9 mouse cellular contexts compared by ENCODE assay signal in genomic region chr15:81535881-81536351, GRCm38 (mm10). TPM values are rescaled to one million over a fixed set of nuclear protein-coding genes. Genes with fewer than 3 reads are reported as not detected.
A peak's percentile ranks its signal among the peaks of the same experiment; 100 is the strongest.
DNase-seq lines count a peak whose midpoint lies in the region; ATAC-seq and TF ChIP-seq lines count a peak whose summit lies in the region.
"Had no signal": no experiment of that assay in that cellular context is flagged by ENCODE, and none has a peak within 500 bp of the region (broad histone marks: within the 10 kb centered on the region; RNA-seq: fewer than 3 reads in every experiment).

No protein-coding gene starts in this region.

- H3K9ac ChIP-seq in MEL (ENCODE audit: control insufficient read depth, low read depth, low read length, poor library complexity, severe bottlenecking): no peak overlapping the region
- H3K9ac ChIP-seq in hindbrain, postnatal 0 days (replicated peaks; ENCODE audit: low read length): no peak overlapping the region
- no peak overlapping the region for H3K9ac ChIP-seq in midbrain, embryonic 16.5 days (ENCODE audit: low read depth, low read length)

- no peak overlapping the region for H3K4me2 ChIP-seq in hindbrain, postnatal 0 days (ENCODE audit: low read depth, low read length)
- 0 out of 2 replicates have a peak overlapping the region, but pooled peaks have one; percentile 26 for H3K4me2 ChIP-seq in midbrain, embryonic 16.5 days (ENCODE audit: low read length)

- TF ChIP-seq EP300 in MEL (IDR thresholded peaks at IDR 0.05; ENCODE audit: low read depth in 1 of 2, low read length in 2 of 2): no peak

- 0 out of 2 replicates have a peak, but pooled peaks have one; percentile 49 for ATAC-seq in hindbrain, postnatal 0 days
- peak; percentile 66 for ATAC-seq in midbrain, embryonic 16.5 days

- no peak for TF ChIP-seq CTCF in MEL (IDR thresholded peaks at IDR 0.05 in 2 of 3, conservative IDR thresholded peaks at IDR 0.05 in 1 of 3; ENCODE audit: control insufficient read depth in 1 of 3, insufficient read depth in 1 of 3, low read depth in 2 of 3, low read length in 3 of 3, poor library complexity in 1 of 3, severe bottlenecking in 1 of 3)
- no peak for TF ChIP-seq CTCF in hindbrain, postnatal 0 days (IDR thresholded peaks at IDR 0.05; ENCODE audit: low read depth)

- H3K4me1 ChIP-seq in MEL (ENCODE audit: control insufficient read depth in 1 of 2, insufficient read depth in 2 of 2, low read length in 2 of 2): peaks cover 2 to 10% of the 10 kb centered on the region in 2 experiments; a peak in 1 of 4 replicates
- no peaks in the 10 kb centered on the region for H3K4me1 ChIP-seq in hindbrain, postnatal 0 days (ENCODE audit: insufficient read depth, low read length)
- 0 out of 2 replicates have a peak, but pooled peaks cover 2% of the 10 kb centered on the region for H3K4me1 ChIP-seq in midbrain, embryonic 16.5 days (ENCODE audit: control insufficient read depth, insufficient read depth, low read length)

- 0 out of 4 replicates have a peak, but pooled peaks cover 0 to 1% of the 10 kb centered on the region in 2 experiments for H3K27me3 ChIP-seq in MEL (ENCODE audit: control insufficient read depth in 1 of 2, insufficient read depth in 2 of 2, low read length in 2 of 2)
- no peaks in the 10 kb centered on the region for H3K27me3 ChIP-seq in hindbrain, postnatal 0 days (ENCODE audit: insufficient read depth, low read length)
- no peaks in the 10 kb centered on the region for H3K27me3 ChIP-seq in midbrain, embryonic 16.5 days (ENCODE audit: control insufficient read depth, insufficient read depth, low read depth, low read length)

- TF ChIP-seq POLR2A in MEL (IDR thresholded peaks at IDR 0.05; ENCODE audit: control insufficient read depth in 1 of 2, insufficient read depth in 1 of 2, low read depth in 1 of 2, low read length in 2 of 2, poor library complexity in 1 of 2): no peak

- no peak for TF ChIP-seq RAD21 in MEL (IDR thresholded peaks at IDR 0.05; ENCODE audit: low read depth, low read length)

- no peaks in the 10 kb centered on the region for H3K9me3 ChIP-seq in MEL (replicated peaks; ENCODE audit: insufficient read depth, low read length)
- H3K9me3 ChIP-seq in hindbrain, postnatal 0 days (ENCODE audit: low read length): no peaks in the 10 kb centered on the region
- no peaks in the 10 kb centered on the region for H3K9me3 ChIP-seq in midbrain, embryonic 16.5 days (replicated peaks; ENCODE audit: control insufficient read depth, low read length, poor library complexity, severe bottlenecking)

- H3K27ac ChIP-seq in MEL (ENCODE audit: control insufficient read depth, low read depth, low read length): no peak overlapping the region
- H3K27ac ChIP-seq in hindbrain, postnatal 0 days: no peak overlapping the region
- H3K27ac ChIP-seq in midbrain, embryonic 16.5 days (ENCODE audit: low read length): no peak overlapping the region

- H3K4me3 ChIP-seq in MEL (ENCODE audit: control insufficient read depth in 1 of 2, insufficient read depth in 1 of 2, low read depth in 2 of 2, low read length in 2 of 2): no peak overlapping the region
- H3K4me3 ChIP-seq in hindbrain, postnatal 0 days (ENCODE audit: low read length): no peak overlapping the region
- no peak overlapping the region for H3K4me3 ChIP-seq in midbrain, embryonic 16.5 days (ENCODE audit: low read depth, low read length)

- 10% methylated on average over 8 of the region's 9 CpGs for WGBS in hindbrain, postnatal 0 days
- WGBS in midbrain, embryonic 16.5 days: 8% methylated on average over 9 of the region's 9 CpGs

- no peak for DNase-seq in MEL (ENCODE audit: low read depth, low spot score)
- DNase-seq in embryo, embryonic 11 days: peak; percentile 52
- DNase-seq in hindbrain, postnatal 0 days (ENCODE audit: low spot score): peak; percentile 53
- no peak for DNase-seq in cerebellum, adult 8-10 months
- no peak for DNase-seq in cerebellum, postnatal 4 days (ENCODE audit: low spot score in 2 of 2)
- no peak for DNase-seq in kidney, adult 8-10 months
- DNase-seq in adrenal gland, postnatal 10 days: no peak
- DNase-seq: lung, postnatal 4 days had no signal

- H3K36me3 ChIP-seq in MEL (ENCODE audit: control insufficient read depth in 1 of 2, insufficient read depth in 2 of 2, low read length in 2 of 2): peaks cover 0 to 3% of the 10 kb centered on the region in 2 experiments; a peak in 2 of 4 replicates
- H3K36me3 ChIP-seq in hindbrain, postnatal 0 days (ENCODE audit: insufficient read depth, low read length): no peaks in the 10 kb centered on the region
- no peaks in the 10 kb centered on the region for H3K36me3 ChIP-seq in midbrain, embryonic 16.5 days (ENCODE audit: control insufficient read depth, insufficient read depth, low read length)

- no peaks in the 10 kb centered on the region for H3K79me2 ChIP-seq in MEL (ENCODE audit: control insufficient read depth, insufficient read depth, low read length, poor library complexity)

TF ChIP-seq in MEL, 35 proteins besides CTCF, POLR2A, EP300 and RAD21:
- TF ChIP-seq RCOR1 (IDR thresholded peaks at IDR 0.05; ENCODE audit: low read depth, low read length) (no peak), ZNF384 (IDR thresholded peaks at IDR 0.05; ENCODE audit: low read depth, low read length) (peak; percentile 52), NELFE (IDR thresholded peaks at IDR 0.05; ENCODE audit: low read depth, low read length) (no peak), ZMIZ1 (IDR thresholded peaks at IDR 0.05; ENCODE audit: low read depth, low read length) (no peak), UBTF (IDR thresholded peaks at IDR 0.05; ENCODE audit: borderline replicate concordance, insufficient read depth, low read depth, low read length) (no peak), SIN3A (IDR thresholded peaks at IDR 0.05; ENCODE audit: low read length) (no peak), MAFK (IDR thresholded peaks at IDR 0.05; ENCODE audit: borderline replicate concordance, low read depth, low read length) (no peak)

RNA-seq across cellular contexts. Expression of gene Ep300, which starts 49.2 kb away (rescaled TPM):
- total RNA-seq in MEL (2012; rRNA removed): 11.6 and 13.4 TPM in 2 replicates
- 10 to 100 TPM; 32.3 to 45.2 TPM for polyA plus RNA-seq in MEL (2012; ENCODE audit: insufficient read depth in 1 of 2, insufficient read length in 2 of 2, low read depth in 1 of 2, low replicate concordance in 2 of 2, missing spikeins in 1 of 2)
- 44.0 and 51.5 TPM in 2 replicates for total RNA-seq in hindbrain, postnatal 0 days (2014; rRNA removed)
- polyA plus RNA-seq in hindbrain, postnatal 0 days (2015; fragmentation: Nextera tagmentation; extraction: Ambion mirVana): 12.9 and 13.1 TPM in 2 replicates
- 18.9 and 21.2 TPM in 2 replicates for polyA plus RNA-seq in midbrain, embryonic 16.5 days (2015; fragmentation: Nextera tagmentation; extraction: Ambion mirVana)
- total RNA-seq in adrenal gland, postnatal 10 days (2021): 10 to 100 TPM; 51.0 to 68.6 TPM

Comparison
In these comparisons a context has a peak if more than half of its experiments do, and no peak if none do; other contexts are left out.
1. DNase-seq: peak in embryo, embryonic 11 days (single experiment) and hindbrain, postnatal 0 days (single experiment); none in MEL (single experiment), cerebellum, adult 8-10 months (single experiment), cerebellum, postnatal 4 days (0 of 2), kidney, adult 8-10 months (0 of 2) and adrenal gland, postnatal 10 days (single experiment).